Mouse (Mus musculus) fibroblast of lung, adult 2 months (primary cell): ENCODE data around the gene Gm20838.
"Not testable (repeated sequence)": the region's sequence is repeated elsewhere in the genome, so short reads cannot be mapped to it uniquely, and the experiment has no call there.

Experiments used
- DNase-seq: peaks from one replicate; pipeline ENCODE4 v3.0.0-alpha.2; 2011; ENCODE audit warnings: low read depth

The Gm20838 gene

DNA sequence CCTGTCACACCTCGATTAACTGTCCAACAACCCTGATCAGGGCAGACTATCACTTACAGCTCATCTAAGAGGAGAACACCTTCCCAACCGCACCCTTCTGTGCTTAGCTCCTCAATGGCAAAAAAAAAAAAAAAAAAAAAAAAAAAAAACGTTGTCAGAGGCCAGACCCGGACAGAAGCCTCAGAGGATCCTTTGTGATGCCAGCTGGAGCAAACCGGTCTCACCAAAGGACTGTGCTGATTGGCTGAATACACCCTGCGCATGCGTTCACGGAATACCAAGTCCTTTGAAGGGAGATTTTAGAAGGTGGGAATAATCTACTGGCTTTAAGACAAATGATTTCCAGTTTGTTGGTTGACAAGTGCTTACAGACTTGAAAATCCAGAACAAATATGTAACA lies at the start of gene Gm20838:
TSS of gene Gm20838 (minus strand) at position 101 of the 400 bp plus-strand sequence.
- not testable (repeated sequence) for DNase-seq
